Mouse (Mus musculus): ENCODE measurements around the gene Tm4sf5. TPM values are rescaled to one million over a fixed set of nuclear protein-coding genes. Genes with fewer than 3 reads are reported as not detected.
"Not testable (repeated sequence)": the region's sequence is repeated elsewhere in the genome, so short reads cannot be mapped to it uniquely, and the experiment has no call there.

Gene Tm4sf5
- polyA plus RNA-seq, 1 experiment = 0.31 TPM

DNA sequence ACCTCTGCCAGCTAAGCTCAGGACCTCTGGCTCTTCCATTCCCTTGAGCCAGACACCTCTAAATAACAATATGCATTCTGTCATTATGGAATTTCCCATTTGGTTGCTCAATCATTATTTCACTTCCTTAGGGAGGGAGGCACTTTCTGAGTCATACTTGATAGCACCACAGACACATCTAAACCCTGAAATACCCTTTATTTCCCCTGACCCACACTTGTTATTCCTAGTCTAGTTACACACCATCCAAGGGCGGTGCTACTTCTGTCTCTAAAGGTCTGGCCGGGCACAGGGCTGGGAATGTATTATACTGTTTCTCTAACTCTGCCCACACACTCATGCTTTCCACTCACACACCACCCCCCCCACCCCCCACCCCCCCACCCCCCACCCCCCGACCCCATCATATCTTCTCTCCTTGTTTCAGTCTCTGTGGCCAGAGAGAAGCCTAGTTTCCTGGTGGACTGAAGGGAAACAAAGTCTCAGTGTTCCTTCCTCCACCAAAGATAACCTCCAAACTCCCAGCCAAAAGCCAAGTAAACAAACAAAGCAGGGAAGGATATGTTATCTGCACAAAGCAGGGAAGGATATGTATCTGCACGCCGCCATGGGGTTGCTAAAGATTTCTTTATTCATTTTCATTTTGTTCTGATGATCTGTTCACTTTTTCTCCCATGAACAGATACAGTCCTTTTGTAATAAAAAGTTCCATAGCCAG is 37.0 kb upstream of the Tm4sf5 start:
- WGBS = 56% methylated on average over 5 of the region's 5 CpGs
- Histone ChIP-seq H3K27ac (ENCODE audit: insufficient read depth, low read depth, low read length) (peak overlapping the region; percentile 57), H3K36me3 (ENCODE audit: control insufficient read depth, insufficient read depth, low read length) (no peaks in the 10 kb centered on the region), H3K4me3 (ENCODE audit: insufficient read depth, low read depth, low read length) (no peak overlapping the region), H3K4me1 (ENCODE audit: control insufficient read depth, insufficient read depth, low read length) (peaks cover 7% of the 10 kb centered on the region; the same call in 1 of the 2 replicates), H3K27me3 (replicated peaks; ENCODE audit: control insufficient read depth, insufficient read depth, low read length) (no peaks in the 10 kb centered on the region)
- DNase-seq = peak; percentile 42
- TF ChIP-seq CTCF (conservative IDR thresholded peaks at IDR 0.05; ENCODE audit: insufficient read depth, insufficient read length, low read depth, low read length) (no peak), POLR2A (IDR thresholded peaks at IDR 0.05; ENCODE audit: low read depth, low read length) (no peak)

DNA sequence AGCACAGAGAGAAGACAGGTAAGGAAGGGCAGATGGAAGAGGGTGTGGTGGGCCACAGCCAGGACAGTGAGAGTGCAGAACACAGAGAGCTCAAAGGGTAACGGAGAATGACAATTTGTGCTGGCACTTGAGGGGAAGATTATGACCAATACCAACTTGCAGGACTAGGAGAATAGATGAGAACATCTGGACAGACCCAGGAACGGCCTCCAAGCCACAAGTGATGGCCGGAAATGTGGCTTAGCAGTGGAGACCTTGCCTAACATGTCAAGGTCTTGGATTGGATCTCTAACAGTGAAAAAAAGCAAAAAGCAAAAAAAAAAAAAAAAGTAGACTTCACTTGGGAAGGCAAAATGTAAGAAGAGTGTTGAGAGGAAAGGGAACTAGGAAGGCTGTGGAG is 35.3 kb upstream of the Tm4sf5 start:
- no peak overlapping the region for H3K4me3 ChIP-seq (ENCODE audit: insufficient read depth, low read depth, low read length)
- 90% methylated on average over 3 of the region's 3 CpGs for WGBS
- DNase-seq = no peak
- H3K36me3 ChIP-seq (ENCODE audit: control insufficient read depth, insufficient read depth, low read length) = no peaks in the 10 kb centered on the region
- no peaks in the 10 kb centered on the region for H3K27me3 ChIP-seq (replicated peaks; ENCODE audit: control insufficient read depth, insufficient read depth, low read length)
- TF ChIP-seq CTCF (conservative IDR thresholded peaks at IDR 0.05; ENCODE audit: insufficient read depth, insufficient read length, low read depth, low read length) (no peak), POLR2A (IDR thresholded peaks at IDR 0.05; ENCODE audit: low read depth, low read length) (no peak)
- H3K4me1 ChIP-seq (ENCODE audit: control insufficient read depth, insufficient read depth, low read length) = peaks cover 19% of the 10 kb centered on the region; the same call in 1 of the 2 replicates
- H3K27ac ChIP-seq (ENCODE audit: insufficient read depth, low read depth, low read length) = no peak overlapping the region

DNA sequence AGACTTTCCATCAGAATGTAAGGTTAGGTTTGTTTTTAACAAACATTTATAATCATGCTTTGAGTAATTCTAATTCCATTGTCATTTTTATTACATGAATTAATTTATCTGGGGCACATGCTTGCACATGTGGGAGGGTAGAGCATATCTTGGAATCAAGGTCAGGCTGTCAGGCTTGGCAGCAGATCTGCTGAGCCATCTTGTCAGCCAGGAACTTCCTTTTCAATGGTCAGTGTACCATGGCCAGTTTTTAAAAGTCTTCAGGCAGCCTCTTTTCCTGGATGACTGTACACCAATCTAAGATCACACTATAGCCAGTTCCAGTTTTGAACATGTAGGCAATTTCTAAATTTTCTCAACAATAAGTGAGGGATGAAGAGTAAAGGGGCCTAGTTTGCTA is 32.3 kb upstream of the Tm4sf5 start:
- H3K4me1 ChIP-seq (ENCODE audit: control insufficient read depth, insufficient read depth, low read length) = peaks cover 18% of the 10 kb centered on the region
- H3K27ac ChIP-seq (ENCODE audit: insufficient read depth, low read depth, low read length) = peak overlapping the region; percentile 85
- DNase-seq = peak; percentile 83

DNA sequence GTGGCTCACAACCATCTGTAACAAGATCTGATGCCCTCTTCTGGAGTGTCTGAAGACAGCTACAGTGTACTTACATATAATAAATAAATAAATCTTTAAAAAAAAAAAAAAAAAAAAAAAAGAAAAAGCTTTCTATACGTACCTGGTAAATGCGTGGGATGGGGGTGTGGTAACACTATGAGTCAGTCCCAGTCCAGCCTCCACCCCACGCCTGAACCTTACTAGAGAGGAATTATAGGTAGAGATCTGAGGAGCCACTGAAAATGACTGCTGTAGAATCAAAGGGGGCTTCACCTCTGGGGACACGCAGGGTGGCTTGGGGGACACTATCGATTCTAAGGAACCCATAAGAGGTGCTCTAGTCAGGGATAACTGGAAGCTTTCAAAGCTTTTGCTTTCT is 31.8 kb upstream of the Tm4sf5 start:
- not testable (repeated sequence) for H3K36me3 ChIP-seq (ENCODE audit: control insufficient read depth, insufficient read depth, low read length); H3K4me3 ChIP-seq (ENCODE audit: insufficient read depth, low read depth, low read length); H3K27me3 ChIP-seq (replicated peaks; ENCODE audit: control insufficient read depth, insufficient read depth, low read length); DNase-seq
- peak overlapping the region; percentile 85 for H3K27ac ChIP-seq (ENCODE audit: insufficient read depth, low read depth, low read length)
- 78% methylated on average over 5 of the region's 5 CpGs for WGBS
- peaks cover 18% of the 10 kb centered on the region for H3K4me1 ChIP-seq (ENCODE audit: control insufficient read depth, insufficient read depth, low read length)

More for the DNA sequence above, 32.3 kb upstream of the Tm4sf5 start:
- no peaks in the 10 kb centered on the region for H3K27me3 ChIP-seq (replicated peaks; ENCODE audit: control insufficient read depth, insufficient read depth, low read length)
- no peak for TF ChIP-seq POLR2A (IDR thresholded peaks at IDR 0.05; ENCODE audit: low read depth, low read length)
- TF ChIP-seq CTCF (conservative IDR thresholded peaks at IDR 0.05; ENCODE audit: insufficient read depth, insufficient read length, low read depth, low read length) = no peak
- no peaks in the 10 kb centered on the region for H3K36me3 ChIP-seq (ENCODE audit: control insufficient read depth, insufficient read depth, low read length)
- no peak overlapping the region for H3K4me3 ChIP-seq (ENCODE audit: insufficient read depth, low read depth, low read length)

DNA sequence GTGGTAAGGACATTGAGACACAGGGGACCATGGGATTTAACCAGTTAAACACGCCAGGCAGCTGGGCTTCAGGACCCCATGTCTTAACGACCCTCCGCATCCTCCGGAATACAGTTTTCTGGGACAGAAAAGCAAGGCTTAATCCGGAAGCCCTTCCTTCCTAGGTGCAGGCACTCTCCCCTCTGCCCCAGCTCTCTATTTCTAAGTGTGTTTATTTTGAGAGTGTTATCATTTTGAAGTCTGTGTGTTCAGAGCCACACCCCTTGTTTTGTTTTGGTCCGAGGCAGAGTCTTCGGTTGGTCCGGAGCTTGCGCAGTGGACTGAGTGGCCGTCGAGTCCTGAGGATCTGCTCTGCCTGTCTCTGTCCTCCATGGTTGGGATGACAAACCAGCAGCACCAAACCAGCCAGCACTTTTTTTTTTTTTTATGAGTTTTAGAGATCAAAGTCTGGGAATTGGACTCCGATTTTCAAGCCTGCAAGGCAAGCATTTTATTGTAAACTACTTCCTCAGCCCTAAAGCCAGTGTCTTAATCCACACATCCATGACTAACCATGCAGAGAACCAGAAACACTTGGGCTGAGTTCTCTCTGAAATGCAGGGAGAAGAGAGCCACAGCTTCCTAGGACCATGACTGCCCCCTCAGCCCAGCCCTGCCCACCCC is 30.0 kb upstream of the Tm4sf5 start:
- Histone ChIP-seq H3K4me1 (ENCODE audit: control insufficient read depth, insufficient read depth, low read length) (peaks cover 18% of the 10 kb centered on the region), H3K27me3 (replicated peaks; ENCODE audit: control insufficient read depth, insufficient read depth, low read length) (no peaks in the 10 kb centered on the region), H3K4me3 (ENCODE audit: insufficient read depth, low read depth, low read length) (no peak overlapping the region), H3K36me3 (ENCODE audit: control insufficient read depth, insufficient read depth, low read length) (no peaks in the 10 kb centered on the region), H3K27ac (ENCODE audit: insufficient read depth, low read depth, low read length) (peak overlapping the region; percentile 100)
- TF ChIP-seq CTCF (conservative IDR thresholded peaks at IDR 0.05; ENCODE audit: insufficient read depth, insufficient read length, low read depth, low read length) = no peak
- TF ChIP-seq POLR2A (IDR thresholded peaks at IDR 0.05; ENCODE audit: low read depth, low read length) = no peak
- DNase-seq = peak; percentile 89
- 34% methylated on average over 12 of the region's 12 CpGs for WGBS

DNA sequence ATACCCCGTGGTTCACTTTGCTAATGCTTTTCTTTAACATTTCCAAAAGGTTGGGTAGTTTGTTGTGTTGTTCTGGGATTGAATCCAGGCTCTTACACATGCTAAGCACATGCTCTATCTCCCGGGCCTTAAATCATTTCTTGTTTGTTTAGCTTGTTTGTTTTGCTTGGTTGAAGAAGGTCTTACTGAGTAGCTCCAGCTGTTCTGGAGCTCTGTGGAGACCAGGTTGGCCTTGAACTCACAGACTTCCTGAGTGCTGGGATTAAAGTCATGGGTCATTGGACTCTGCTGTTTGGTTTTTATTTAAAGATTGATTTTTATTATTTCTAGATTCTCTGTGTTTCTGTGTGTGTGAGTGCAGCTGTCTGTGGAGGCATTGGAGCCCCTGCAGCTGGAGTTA is 19.5 kb upstream of the Tm4sf5 start:
- TF ChIP-seq CTCF (conservative IDR thresholded peaks at IDR 0.05; ENCODE audit: insufficient read depth, insufficient read length, low read depth, low read length) = no peak
- H3K27ac ChIP-seq (ENCODE audit: insufficient read depth, low read depth, low read length) = no peak overlapping the region
- WGBS = 59% methylated on average over 2 of the region's 2 CpGs
- peak; percentile 51 for DNase-seq
- H3K36me3 ChIP-seq (ENCODE audit: control insufficient read depth, insufficient read depth, low read length) = no peaks in the 10 kb centered on the region
- no peak overlapping the region for H3K4me3 ChIP-seq (ENCODE audit: insufficient read depth, low read depth, low read length)
- 0 out of 2 replicates have a peak, but pooled peaks cover 1% of the 10 kb centered on the region for H3K4me1 ChIP-seq (ENCODE audit: control insufficient read depth, insufficient read depth, low read length)
- H3K27me3 ChIP-seq (replicated peaks; ENCODE audit: control insufficient read depth, insufficient read depth, low read length) = no peaks in the 10 kb centered on the region

DNA sequence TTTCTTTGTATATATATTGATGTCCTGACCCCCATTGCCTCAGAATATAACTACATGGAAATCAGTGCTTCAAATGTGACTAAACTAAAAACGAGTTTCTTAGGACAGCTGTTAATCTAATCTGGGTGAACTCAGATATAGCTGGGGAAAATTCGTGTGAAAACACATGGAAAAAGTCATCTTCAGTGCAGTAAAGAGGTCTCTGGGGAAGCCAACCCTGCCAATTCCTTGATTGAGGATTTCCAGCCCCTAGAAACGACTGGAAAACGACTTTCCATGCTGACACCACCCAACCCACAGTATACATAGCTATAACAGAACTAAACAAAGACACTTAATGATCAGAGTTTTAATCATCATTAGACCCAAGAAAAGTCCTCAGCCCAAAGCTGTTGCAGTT is 17.2 kb upstream of the Tm4sf5 start:
- 63% methylated on average over 4 of the region's 4 CpGs for WGBS
- H3K27me3 ChIP-seq (replicated peaks; ENCODE audit: control insufficient read depth, insufficient read depth, low read length) = no peaks in the 10 kb centered on the region
- no peak overlapping the region for H3K4me3 ChIP-seq (ENCODE audit: insufficient read depth, low read depth, low read length)
- H3K27ac ChIP-seq (ENCODE audit: insufficient read depth, low read depth, low read length) = no peak overlapping the region
- no peak for DNase-seq
- TF ChIP-seq CTCF (conservative IDR thresholded peaks at IDR 0.05; ENCODE audit: insufficient read depth, insufficient read length, low read depth, low read length) = no peak
- TF ChIP-seq POLR2A (IDR thresholded peaks at IDR 0.05; ENCODE audit: low read depth, low read length) = no peak
- H3K4me1 ChIP-seq (ENCODE audit: control insufficient read depth, insufficient read depth, low read length) = no peaks in the 10 kb centered on the region
- no peaks in the 10 kb centered on the region for H3K36me3 ChIP-seq (ENCODE audit: control insufficient read depth, insufficient read depth, low read length)

All from kidney, adult 2 months (tissue).